Mouse (Mus musculus): Measurements from ENCODE around the gene Srsf6.

GRCm38 (mm10) chr2:162939562-162939961 is 8.2 kb downstream of the Srsf6 start:
- TF ChIP-seq POLR2A (IDR thresholded peaks at IDR 0.05; ENCODE audit: extremely low read depth, insufficient read depth, low read length) (no peak), CTCF (IDR thresholded peaks at IDR 0.05; ENCODE audit: extremely low read depth, insufficient read depth, low read length) (no peak)
